ENCODE assay signal across 7 mouse cellular contexts in genomic region chr5:148958355-148958754, GRCm38 (mm10). TPM values are rescaled to one million over a fixed set of nuclear protein-coding genes. Genes with fewer than 3 reads are reported as not detected.
A peak's percentile ranks its signal among the peaks of the same experiment; 100 is the strongest.
DNase-seq lines count a peak whose midpoint lies in the region; ATAC-seq and TF ChIP-seq lines count a peak whose summit lies in the region.

No protein-coding gene starts in this region.

- no peak for TF ChIP-seq POLR2A in lung, adult 2 months (IDR thresholded peaks at IDR 0.05; ENCODE audit: borderline replicate concordance, extremely low read depth, low read depth, low read length)

- WGBS in lung, adult 2 months: 46% methylated on average over 9 of the region's 9 CpGs
- 42% methylated on average over 9 of the region's 9 CpGs for WGBS in stomach, embryonic 14.5 days
- 44% methylated on average over 9 of the region's 9 CpGs for WGBS in forebrain, embryonic 10.5 days

- TF ChIP-seq CTCF in lung, adult 2 months (IDR thresholded peaks at IDR 0.05; ENCODE audit: insufficient read depth, low read length): peak; percentile 48

- H3K4me3 ChIP-seq in lung, adult 2 months (replicated peaks; ENCODE audit: extremely low read depth, low read depth, low read length): no peak overlapping the region
- no peak overlapping the region for H3K4me3 ChIP-seq in stomach, embryonic 14.5 days (ENCODE audit: low read depth, low read length)
- no peak overlapping the region for H3K4me3 ChIP-seq in forebrain, embryonic 10.5 days

- peak overlapping the region; percentile 82; the same call in 1 of the 2 replicates for H3K4me2 ChIP-seq in stomach, embryonic 14.5 days (replicated peaks; ENCODE audit: low read depth, low read length)

- H3K9ac ChIP-seq in stomach, embryonic 14.5 days (replicated peaks; ENCODE audit: low read depth, low read length): no peak overlapping the region

- no peak overlapping the region for H3K27ac ChIP-seq in stomach, embryonic 14.5 days (ENCODE audit: low read length)
- no peak overlapping the region for H3K27ac ChIP-seq in forebrain, embryonic 10.5 days

- no peaks in the 10 kb centered on the region for H3K27me3 ChIP-seq in stomach, embryonic 14.5 days (ENCODE audit: control insufficient read depth, insufficient read depth, low read length)
- H3K27me3 ChIP-seq in forebrain, embryonic 10.5 days (ENCODE audit: poor library complexity, severe bottlenecking): peaks cover 14% of the 10 kb centered on the region; the same call in 1 of the 2 replicates

- ATAC-seq in stomach, embryonic 14.5 days (ENCODE audit: insufficient number of reproducible peaks, insufficient read depth, low FRiP score, low read depth): no peak

- no peak for DNase-seq in lung, adult 2 months
- DNase-seq in lung, postnatal 25 days (ENCODE audit: low spot score): no peak
- peak; percentile 21 for DNase-seq in cerebellum, adult 8-10 months
- DNase-seq in liver: peak; percentile 67
- no peak for DNase-seq in gastrocnemius, adult 18-20 months (ENCODE audit: low spot score)
- no peak for DNase-seq in forebrain, embryonic 10.5 days (ENCODE audit: extremely low spot score, low spot score)

- no peaks in the 10 kb centered on the region for H3K9me3 ChIP-seq in stomach, embryonic 14.5 days (ENCODE audit: control insufficient read depth, low read depth, low read length)
- H3K9me3 ChIP-seq in forebrain, embryonic 10.5 days: no peaks in the 10 kb centered on the region; the same call in 1 of the 2 replicates

- H3K4me1 ChIP-seq in lung, adult 2 months (ENCODE audit: control insufficient read depth, insufficient read depth, low read length): peaks cover 8% of the 10 kb centered on the region
- peaks cover 18% of the 10 kb centered on the region for H3K4me1 ChIP-seq in stomach, embryonic 14.5 days (ENCODE audit: control insufficient read depth, insufficient read depth, low read length)
- H3K4me1 ChIP-seq in forebrain, embryonic 10.5 days: peaks cover 28% of the 10 kb centered on the region

- no peaks in the 10 kb centered on the region for H3K36me3 ChIP-seq in stomach, embryonic 14.5 days (ENCODE audit: control insufficient read depth, insufficient read depth, low read length)
- no peaks in the 10 kb centered on the region for H3K36me3 ChIP-seq in forebrain, embryonic 10.5 days (replicated peaks)

RNA-seq across cellular contexts. Expression of gene Katnal1, which starts 29.2 kb away (rescaled TPM):
- polyA plus RNA-seq in lung, adult 2 months (2012; rRNA removed): 5.1 TPM in 2 replicates
- 13.0 and 14.9 TPM in 2 replicates for polyA plus RNA-seq in stomach, embryonic 14.5 days (2014; fragmentation: Nextera tagmentation; extraction: Ambion mirVana)
- total RNA-seq in gastrocnemius, adult 18-20 months (2021): 1 to 10 TPM; 4.5 to 6.0 TPM
- 19.8 and 22.9 TPM in 2 replicates for polyA plus RNA-seq in forebrain, embryonic 10.5 days (2016; fragmentation: Nextera tagmentation; extraction: Ambion mirVana)

RNA-seq across cellular contexts. Expression of gene Gm42791, which starts 36.6 kb away (rescaled TPM):
- not detected in 2 replicates for polyA plus RNA-seq in lung, adult 2 months (2012; rRNA removed)
- not detected in 2 replicates for polyA plus RNA-seq in stomach, embryonic 14.5 days (2014; fragmentation: Nextera tagmentation; extraction: Ambion mirVana)
- 1 to 10 TPM; 2.1 to 5.3 TPM for total RNA-seq in gastrocnemius, adult 18-20 months (2021)
- polyA plus RNA-seq in forebrain, embryonic 10.5 days (2016; fragmentation: Nextera tagmentation; extraction: Ambion mirVana): 1.2 and 2.5 TPM in 2 replicates

Comparison
In these comparisons a context has a peak if more than half of its experiments do, and no peak if none do; other contexts are left out.
1. DNase-seq: peak in cerebellum, adult 8-10 months (single experiment) and liver (single experiment); none in lung, adult 2 months (single experiment), lung, postnatal 25 days (single experiment), gastrocnemius, adult 18-20 months (single experiment) and forebrain, embryonic 10.5 days (single experiment).